Mouse (Mus musculus) gonadal fat pad, adult 2 months (tissue): Measurements from ENCODE around the gene Pthlh. TPM values are rescaled to one million over a fixed set of nuclear protein-coding genes. Genes with fewer than 3 reads are reported as not detected.
"Not testable (repeated sequence)": the region's sequence is repeated elsewhere in the genome, so short reads cannot be mapped to it uniquely, and the experiment has no call there.

Experiments
- DNase-seq: peaks from one replicate; pipeline ENCODE4 v3.0.0-alpha.2; 2012; ENCODE audit warnings: low read depth
- polyA plus RNA-seq: library from polyadenylated mRNA; depleted of rRNA; stranded (reverse); fragments of >200 nt; gene quantifications from 2 replicates; pipeline ENCODE4 v1.2.3, GENCODE M21; 2012; rRNA removed

Pthlh gene
- 0.57 and 0.80 TPM in 2 replicates for polyA plus RNA-seq

DNA sequence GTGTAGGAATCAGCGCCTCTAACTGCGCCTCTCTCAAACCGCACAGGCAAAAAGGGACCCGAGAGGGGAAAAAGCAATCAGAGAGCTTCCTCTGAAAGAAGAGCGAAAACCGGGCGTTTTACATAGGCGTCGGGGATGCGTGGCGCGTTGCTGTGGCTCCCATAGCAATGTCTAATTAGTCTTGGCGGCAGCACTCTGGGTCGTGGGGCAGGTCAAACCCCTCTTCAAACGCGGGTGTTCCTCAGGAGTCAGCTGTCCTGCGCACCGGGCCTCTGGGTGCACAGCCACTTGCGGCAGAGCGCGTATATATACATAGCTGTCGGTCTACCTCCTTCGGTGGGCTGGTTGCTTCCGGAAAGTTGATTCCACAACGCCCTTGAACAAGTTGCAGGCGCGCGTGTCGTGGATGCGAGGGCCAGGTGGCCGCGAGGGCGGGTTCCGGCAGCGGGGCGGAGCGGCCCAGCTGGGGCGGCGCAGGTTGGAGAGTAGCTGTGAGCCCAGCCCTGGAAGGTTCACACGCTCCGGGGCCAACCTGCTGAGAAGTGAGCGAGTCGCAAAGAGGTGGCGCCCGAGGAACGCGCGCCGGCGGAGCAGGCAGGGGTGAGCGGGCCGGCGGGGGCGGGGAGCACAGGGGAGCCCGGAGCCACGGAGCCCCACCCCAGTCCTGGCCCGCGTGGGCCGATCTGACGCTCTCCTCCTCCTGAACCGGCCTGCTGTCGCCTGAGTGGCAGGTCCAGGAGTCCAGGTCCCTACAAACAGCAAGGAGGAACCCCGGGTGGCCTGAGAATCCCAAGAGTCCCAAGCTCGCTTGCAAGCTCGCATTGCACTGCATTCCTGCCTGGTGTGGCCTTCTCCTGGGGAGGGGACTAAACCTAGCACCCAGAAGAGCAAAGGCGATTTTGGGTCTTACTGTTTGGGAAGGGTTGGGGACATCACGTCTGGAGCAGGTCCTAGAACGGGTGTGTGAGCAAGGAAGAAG lies at the start of gene Pthlh:
Pthlh (minus strand) TSS at position 597 of the 979 bp plus-strand sequence.
- no peak for DNase-seq

DNA sequence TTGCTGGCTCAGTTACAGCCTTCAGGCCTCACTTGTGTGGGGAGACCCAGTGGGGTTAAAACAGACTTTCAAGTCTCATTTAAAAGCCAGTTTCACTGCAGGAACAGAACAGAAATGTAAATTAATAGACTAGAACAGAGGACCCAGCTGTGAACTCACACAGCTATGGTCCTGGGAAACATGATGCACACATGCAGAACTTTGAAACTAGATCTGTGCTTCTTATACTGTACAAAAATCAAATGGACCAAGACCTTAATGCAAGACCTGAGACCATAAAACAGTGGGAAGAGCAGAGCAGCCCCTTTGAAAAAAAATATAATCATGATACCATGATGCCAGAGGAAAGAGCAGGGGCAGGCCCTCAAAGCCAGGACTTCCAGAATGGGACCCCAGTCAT lies 49.3 kb upstream of the Pthlh start:
- DNase-seq = no peak

DNA sequence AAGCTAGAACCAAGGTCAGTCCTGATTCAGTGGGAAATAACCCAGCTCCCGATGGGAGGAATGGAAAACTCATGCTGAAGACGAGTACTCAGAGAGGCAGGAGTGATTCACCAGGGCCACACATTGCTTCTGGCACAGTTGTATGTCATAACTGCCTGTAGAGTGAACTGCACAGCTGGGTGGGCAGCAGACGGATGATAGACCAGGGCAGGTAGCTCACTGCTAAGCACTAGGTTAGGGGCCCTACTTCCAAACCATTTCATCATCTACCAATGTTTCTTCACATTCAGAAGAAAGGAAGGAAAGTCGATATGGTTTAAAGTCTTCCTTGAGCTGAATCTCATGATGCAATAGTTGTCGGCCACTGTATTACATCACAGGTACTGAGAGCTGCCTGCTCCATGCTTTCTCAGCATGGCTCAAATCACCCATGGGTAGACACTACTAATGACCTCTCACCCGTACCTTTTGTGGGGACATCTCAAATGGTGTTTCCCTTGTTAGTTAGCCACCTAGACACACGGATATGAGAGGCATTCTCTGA lies 46.5 kb upstream of the Pthlh start:
- DNase-seq = no peak

DNA sequence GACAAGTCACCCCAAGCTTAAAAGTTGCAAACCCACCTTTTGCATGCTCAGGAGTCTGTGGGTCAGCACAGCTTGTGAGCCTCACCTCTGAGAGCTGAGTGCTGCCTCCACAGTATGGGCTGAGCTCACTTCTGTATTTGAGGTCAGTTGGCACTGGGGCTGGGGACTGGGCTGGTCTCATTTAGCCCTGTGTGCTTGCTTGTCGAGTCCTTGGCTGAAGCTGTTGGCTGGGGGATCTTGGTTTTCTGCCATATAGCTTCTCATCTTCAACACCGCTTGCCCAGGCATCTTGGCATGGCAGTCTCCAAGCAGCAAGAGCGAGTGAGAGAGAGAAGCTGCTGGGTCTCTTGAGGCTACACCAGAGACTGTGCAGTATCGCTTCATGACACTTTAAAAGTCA lies 46.1 kb upstream of the Pthlh start:
- no peak for DNase-seq

DNA sequence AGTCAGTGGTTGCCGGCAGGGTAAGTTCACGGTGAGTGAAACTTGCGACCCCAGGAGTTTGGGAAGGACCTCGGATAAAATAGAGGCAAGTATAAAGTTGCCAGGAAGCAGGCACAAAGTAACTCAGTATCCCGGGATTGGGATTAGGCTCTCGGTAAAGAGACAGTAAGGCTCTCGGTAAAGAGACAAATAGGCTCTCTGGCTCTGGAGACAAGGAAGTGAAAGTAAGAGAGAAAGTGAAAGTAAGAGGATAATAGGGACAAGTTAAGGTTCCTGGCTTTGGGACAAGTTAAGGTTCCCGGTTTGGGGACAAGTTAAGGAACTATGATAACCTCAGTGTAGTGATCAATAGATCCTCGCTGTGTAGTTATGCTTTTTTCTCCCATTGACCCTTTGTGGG lies 40.3 kb upstream of the Pthlh start:
- not testable (repeated sequence) for DNase-seq

DNA sequence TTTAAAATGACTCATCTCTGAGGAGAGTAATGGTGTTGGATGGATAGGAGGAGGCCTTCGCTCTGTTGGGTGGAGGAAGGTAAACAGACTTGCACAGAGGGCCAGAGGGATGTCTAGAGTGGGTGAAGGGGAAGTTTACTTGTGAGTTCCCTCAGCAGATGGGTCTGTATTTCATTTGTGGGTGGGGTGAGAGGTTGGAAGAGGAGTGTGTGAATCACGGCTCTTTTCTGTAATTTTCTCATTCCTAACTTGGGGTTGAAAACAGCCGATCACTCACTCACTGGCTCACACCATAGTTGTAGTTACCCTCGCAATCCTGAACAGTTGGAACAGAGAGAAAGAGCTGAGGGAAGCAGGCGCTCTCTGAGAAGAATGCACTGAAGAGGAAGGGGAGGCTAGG lies 35.6 kb upstream of the Pthlh start:
- no peak for DNase-seq

DNA sequence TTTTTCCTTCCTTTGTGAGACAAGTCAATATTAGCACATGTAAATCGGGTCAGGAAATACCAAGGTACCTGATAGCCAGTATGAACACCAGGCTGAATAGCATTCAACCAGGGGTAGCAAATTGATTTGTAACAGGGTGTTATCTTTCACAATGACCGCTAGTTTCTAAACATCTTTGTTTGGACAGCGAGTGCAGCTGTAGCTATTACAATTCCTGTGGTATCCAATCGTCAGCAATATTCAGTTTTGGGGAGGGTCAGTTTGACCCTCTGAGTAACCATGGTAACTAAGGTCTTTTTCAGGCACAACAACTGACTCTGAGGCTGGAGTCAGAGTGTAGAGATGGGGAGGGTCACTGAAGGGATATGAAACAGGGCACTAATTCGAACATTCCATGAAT lies 15.3 kb upstream of the Pthlh start:
- no peak for DNase-seq

DNA sequence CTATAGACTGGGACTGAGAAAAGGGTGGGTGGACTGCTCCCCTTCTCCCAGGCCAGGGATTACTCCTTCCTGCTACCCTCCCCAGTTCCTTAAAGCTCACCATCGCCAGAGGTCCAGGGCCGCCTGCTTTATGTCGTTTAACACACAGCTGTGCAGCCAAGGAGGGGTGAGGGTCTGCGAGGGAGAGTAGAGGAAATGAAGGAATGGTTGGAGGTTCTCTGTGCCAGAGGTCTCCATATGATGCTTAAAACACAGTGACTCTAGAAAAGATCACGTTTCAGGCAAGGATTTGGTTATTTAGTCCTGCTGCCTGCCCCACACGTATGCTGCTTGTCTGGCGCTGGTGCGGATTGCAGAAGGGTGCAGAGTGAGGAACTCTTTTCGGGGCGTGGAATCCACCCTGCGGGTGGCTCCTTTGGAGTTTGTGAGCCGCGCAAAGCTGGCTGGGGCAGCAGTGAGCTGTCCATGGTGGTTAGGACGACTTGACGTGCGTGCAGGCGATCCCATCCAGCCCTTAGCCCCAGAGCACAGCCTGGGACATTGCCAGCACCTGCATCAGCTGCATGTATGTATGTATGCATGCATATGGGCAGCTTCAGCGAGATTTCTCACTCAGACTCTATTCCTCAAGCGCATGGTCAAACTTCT lies 4.3 kb upstream of the Pthlh start:
- no peak for DNase-seq

DNA sequence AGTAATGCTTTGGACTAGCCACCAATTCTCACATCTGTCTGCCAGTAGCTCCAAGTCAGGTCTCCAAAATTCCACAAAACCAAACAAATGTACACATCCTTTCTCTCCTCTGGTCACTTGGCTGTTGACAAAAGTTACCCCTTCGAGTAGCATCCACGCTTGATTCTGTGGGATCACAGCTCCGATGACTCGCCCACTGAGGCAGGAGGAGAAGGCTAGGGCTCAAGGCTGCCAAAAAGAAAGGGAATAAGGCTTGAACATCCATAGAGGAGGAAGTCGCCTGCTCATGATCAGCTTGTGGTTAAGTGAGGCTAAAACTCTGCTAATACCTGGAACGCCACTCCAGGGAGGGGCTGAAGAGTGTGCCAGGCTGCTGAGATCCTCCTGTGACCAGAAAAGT lies 2.5 kb upstream of the Pthlh start:
- no peak for DNase-seq

DNA sequence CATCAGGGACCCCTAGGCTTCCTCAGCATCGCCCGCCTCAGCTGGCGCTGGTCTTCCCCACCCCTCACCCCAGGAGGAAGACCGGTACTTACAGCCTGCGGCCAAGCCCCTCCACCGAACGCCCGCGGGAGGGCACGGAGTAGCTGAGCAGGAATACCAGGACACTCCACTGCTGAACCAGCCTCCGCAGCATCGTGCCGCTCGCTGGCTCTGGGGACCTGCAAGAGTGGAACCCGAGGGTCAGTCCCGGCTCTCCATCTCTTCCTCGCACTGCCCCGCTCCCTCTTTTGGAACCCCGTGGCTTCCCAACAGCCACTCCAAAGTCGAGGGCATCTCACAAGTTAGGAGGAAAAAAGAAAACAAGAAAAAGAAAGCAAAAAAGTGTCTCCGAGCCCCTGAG lies 805 bp downstream of the Pthlh start:
- no peak for DNase-seq

DNA sequence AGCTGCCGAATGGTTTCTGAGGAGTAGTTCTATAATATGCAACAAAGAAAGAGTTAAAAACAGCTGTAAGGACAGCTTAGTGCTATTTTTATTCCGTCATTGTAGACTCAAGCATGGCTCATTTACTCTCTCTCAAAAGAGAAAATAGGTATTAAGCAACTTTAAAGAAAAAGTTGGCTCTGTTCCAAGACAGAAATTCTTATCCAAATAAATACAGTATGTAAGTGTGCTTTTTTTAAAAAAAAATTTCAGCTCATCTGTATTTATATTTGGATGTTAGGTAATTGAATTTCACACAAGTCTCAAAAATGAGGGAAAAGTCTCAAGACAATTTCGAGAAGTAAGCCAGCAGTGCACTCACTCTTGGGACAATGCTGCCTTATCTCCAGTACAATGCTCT lies 2.4 kb downstream of the Pthlh start:
- no peak for DNase-seq

DNA sequence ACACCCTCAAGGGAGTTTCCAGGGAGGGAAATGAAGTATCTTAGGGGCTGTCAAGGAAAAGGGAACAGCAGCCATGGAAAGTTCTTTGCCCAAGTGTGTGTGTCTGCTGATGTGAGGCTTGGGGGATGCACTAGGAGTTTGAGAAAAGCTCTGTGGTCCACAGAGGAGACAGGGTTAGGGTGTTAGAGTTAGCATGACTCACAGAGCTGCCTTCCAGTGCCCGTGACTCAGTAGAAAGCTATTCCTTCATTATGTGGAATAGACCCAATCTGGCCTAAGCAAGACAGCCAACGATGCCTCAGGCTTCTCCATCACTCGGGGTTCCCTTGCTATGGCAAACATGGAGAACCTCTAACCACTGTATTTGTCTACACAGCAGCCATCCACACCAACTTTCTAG lies 3.2 kb downstream of the Pthlh start:
- DNase-seq = no peak

DNA sequence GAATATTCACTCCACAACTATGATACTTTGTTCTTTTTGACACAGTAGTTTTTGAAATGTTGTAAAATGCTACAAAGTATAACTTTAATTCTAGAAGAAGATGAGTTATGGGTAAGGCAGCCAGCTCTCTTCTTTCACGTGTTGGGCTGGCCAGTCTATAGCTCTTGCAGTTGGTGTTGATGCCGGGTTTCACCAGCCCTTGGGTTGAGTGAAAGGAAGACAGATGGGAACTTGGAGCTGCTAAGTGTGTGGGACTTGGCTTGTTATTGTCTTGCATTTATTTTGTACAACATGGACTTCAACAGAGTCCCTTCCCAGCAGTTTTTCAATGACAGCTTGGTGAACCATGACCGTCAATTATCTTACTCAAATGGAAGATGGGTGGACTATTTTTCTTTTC lies 16.2 kb downstream of the Pthlh start:
- no peak for DNase-seq

DNA sequence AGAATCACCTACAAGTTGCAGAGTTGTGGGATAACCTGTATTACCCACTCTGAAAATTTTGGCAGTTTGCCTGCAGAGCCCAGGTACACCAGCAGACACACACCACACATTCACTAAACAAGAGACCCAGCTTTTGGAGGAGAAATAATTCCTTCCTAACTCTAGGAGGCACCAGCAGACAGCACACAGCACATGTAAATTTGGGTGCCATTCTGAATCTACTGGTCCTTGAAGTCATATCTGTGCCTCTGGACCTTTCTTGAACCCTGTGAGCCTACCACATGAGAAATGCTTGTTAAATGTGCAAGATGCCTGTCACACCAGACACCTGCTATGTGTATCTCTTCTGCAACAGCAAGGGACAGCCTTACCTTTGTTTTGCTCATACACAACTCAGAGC lies 19.7 kb downstream of the Pthlh start:
- no peak for DNase-seq

DNA sequence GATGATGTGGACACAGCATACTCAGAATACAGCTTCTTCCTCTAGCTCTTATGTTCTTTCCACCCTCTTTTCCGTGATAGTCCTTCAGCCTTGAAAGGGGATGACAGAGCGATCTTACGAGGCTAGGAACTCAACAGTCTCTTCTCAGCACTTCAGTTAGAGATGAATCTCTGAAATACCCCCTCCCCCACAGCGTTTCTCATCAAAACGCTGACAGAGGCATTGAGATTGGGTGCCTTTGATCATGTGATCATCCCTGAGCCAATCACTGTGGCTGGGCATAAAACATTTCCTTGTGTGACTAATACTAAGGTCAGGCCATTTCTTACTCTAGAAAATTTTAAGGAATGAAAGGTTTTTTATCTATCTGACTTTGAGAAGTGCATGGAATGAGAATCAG lies 20.3 kb downstream of the Pthlh start:
- DNase-seq = no peak

DNA sequence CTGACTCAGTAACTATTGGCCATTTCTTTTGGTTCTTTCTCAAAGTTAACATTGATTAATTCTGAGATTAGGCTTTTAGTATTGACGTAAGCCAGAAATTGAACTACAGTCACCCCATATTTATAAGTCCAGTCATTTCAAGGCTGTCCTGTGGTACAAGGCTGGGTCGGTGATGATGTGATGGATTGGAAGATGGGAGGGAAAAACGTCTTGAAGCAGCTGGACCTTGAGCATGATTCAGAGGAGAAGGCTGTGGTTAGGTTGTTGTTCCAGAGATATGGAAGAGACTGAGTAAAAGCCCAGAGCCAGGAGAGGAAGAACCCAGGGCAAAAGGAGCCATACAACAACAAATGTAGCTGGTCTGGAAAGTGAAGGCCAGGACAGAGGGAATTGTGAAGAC lies 22.4 kb downstream of the Pthlh start:
- DNase-seq = no peak

DNA sequence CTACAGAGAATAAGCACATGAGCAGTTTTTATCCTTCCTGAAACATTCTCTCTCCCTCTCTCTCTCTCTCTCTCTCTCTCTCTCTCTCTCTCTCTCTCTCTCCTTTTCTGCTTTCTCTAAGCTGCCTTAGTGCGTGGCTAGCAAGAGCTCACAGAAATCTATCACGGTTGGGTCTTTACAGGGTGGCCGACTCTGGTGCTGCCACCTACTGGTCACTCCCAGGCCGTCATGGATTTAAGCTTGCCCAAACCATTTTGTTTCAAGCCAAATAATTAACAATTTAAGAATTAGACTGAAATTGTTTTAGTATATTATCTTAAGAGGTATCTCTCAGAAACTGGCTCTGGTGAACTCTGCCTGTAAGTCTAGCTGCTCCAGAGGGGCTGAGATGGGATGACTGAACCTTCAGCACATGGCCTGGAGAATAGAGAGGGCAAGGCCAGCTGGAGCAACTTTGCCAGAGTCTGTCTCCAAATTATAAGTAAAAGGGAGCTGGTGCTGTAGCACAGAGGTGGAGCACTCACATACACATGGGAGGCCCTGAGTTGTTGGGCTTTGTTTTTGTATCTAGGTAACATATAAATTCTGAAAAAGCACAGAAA lies 23.7 kb downstream of the Pthlh start:
- no peak for DNase-seq

DNA sequence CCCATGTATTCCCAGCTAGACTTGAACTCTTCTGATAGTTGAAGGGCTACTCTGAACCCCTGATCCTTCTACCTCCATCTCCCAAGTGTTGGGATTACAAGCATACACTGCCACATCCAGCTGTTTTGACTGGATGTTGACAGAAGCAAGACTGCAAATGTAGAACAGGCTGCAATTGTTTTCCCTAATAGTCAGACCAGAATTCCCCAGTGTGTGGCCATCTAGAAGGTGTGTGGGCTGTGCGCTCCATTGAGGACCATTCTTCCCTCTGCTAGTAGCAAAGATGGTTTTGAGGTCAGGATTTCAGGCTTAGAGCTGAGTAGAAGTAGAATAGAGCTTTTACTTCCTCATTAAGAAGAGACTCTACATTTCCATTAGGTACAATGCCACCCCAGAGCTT lies 37.3 kb downstream of the Pthlh start:
- DNase-seq = no peak

DNA sequence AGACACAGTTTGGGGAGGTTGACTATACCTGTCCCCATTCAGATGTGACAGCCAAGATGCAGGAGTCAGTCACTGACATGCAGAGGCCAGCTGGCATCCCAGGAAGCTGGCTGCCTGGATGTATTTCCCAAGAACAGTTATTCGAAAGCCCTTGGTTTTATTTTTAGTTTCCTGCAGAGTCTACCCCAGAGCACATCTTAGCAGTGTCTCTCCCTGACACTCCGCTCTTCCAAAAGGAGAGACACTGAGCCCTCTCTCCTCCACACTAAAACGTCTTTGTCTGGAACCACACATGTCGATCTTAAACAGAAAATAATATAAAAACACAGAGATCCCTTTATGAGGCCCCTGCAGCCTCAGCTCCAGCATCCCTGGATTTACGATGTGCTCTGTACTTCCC lies 44.9 kb downstream of the Pthlh start:
- no peak for DNase-seq

DNA sequence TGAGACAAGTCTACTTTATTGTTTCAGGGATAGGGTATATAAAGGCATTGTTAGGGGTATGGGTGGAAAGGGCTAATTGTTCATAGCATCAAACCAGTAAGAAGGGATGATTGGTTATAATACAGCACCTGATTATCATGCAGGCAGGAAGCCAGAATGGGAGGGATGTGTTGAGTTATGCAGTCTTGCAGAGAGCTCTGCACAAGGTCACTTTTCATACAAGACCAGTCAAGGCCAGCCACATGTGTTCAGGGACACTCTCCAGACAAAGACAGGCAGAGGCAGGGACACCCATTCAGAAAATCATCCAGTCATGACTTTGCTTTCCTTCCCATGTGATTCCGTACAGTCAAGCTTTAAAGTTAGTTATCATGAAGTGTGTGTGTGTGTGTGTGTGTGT lies 47.8 kb downstream of the Pthlh start:
- no peak for DNase-seq

DNA sequence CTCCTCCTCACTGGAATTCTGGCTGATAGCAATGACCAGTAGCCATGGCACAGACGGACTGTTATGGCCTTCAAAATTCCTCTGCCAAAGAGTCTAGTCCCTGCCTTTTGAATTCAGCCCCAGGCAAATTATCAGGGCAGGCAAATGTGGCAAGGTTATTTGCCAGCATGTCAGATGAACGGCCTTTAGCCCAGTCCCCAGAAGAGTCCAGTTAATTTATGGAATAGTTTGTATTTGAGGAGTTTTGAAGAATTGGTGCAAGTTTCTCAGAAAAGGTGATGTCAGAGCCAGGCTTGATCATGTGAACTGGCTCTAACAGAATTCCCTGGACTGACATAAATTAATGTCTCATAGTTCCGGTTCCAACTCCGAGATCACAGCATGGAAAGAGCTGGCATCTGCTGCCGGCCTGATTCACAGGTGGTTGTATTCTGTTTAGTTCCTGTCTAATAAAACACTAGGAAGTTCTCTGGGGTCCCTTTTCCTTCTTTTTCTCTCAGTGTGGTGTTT lies 56.1 kb downstream of the Pthlh start:
- DNase-seq = no peak
